10 mouse cellular contexts compared by ENCODE assay signal in the genomic region with DNA sequence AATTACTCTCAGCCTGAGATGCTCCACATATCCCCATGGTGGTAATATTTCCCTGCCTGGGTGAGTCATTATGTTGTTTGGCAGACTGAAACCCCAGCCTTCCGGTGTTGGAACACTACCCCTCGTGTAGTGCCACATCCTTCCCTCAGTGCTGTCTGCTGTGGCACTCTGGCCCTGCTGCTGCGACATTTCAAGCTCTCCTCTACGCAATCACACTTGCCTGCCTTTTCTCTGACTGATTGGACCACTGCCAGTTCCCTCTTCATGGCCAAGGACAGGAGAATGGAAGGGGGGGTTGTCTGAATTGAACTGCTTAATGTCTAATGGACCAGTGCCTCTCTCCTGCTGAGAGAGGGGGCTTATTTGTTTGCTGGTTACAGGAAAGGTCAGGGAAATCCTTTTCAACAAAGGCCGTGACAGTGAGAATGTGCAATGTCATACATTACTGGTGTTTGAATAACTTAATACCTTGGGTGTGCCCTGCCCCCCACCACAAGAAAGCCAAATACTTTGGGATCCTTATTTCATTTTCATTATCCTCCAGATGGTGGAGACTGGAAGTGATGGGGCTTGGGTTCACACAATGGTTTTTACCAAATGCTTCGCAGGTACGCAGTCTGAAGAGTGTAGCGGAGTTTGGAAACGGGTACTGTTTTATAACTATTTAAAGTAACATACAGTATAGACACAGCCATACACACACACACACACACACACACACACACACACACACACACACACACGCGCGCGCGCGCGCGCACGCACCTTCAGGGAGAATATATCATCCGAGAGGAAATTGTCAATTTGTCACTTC.
DNase-seq lines count a peak whose midpoint lies in the region; ATAC-seq and TF ChIP-seq lines count a peak whose summit lies in the region.
"Had no signal": no experiment of that assay in that cellular context is flagged by ENCODE, and none has a peak within 500 bp of the region (broad histone marks: within the 10 kb centered on the region; RNA-seq: fewer than 3 reads in every experiment).

No protein-coding gene starts in this region.

- H3K27ac ChIP-seq in heart, embryonic 15.5 days, result peak overlapping the region; percentile 31
- H3K27ac ChIP-seq in left cerebral cortex, adult 2 months, result no peak overlapping the region
- H3K27ac ChIP-seq: embryonic facial prominence, embryonic 15.5 days; liver, embryonic 15.5 days had no signal

- no peak for ATAC-seq in cerebellum, adult (ENCODE audit: insufficient number of reproducible peaks, low FRiP score, low TSS enrichment)
- peak; percentile 55; the same call in 1 of the 2 replicates for ATAC-seq in heart, embryonic 15.5 days (replicated peaks; ENCODE audit: insufficient number of reproducible peaks, insufficient read depth, low FRiP score, low read depth)
- ATAC-seq in CD4-positive, CD25-positive, alpha-beta regulatory T cell, adult 4 months, result no peak

- H3K27me3 ChIP-seq in heart, embryonic 15.5 days, result no peaks in the 10 kb centered on the region
- H3K27me3 ChIP-seq: embryonic facial prominence, embryonic 15.5 days; liver, embryonic 15.5 days had no signal

- H3K36me3 ChIP-seq in heart, embryonic 15.5 days, result no peaks in the 10 kb centered on the region
- H3K36me3 ChIP-seq: embryonic facial prominence, embryonic 15.5 days; liver, embryonic 15.5 days had no signal

- intact Hi-C loops in left cerebral cortex, adult 2 months (cut with DNase I), result no loop called here

- H3K4me2 ChIP-seq in heart, embryonic 15.5 days, result 0 out of 2 replicates have a peak overlapping the region, but pooled peaks have one; percentile 23
- H3K4me2 ChIP-seq: embryonic facial prominence, embryonic 15.5 days; liver, embryonic 15.5 days had no signal

- H3K9ac ChIP-seq in heart, embryonic 15.5 days, result no peak overlapping the region
- H3K9ac ChIP-seq: embryonic facial prominence, embryonic 15.5 days; liver, embryonic 15.5 days had no signal

- H3K4me3 ChIP-seq in heart, embryonic 15.5 days, result no peak overlapping the region
- H3K4me3 ChIP-seq in left cerebral cortex, adult 2 months, result no peak overlapping the region
- H3K4me3 ChIP-seq: embryonic facial prominence, embryonic 15.5 days; liver, embryonic 15.5 days had no signal

- WGBS in heart, embryonic 15.5 days, result 72% methylated on average over 19 of the region's 19 CpGs

- H3K4me1 ChIP-seq in heart, embryonic 15.5 days (replicated peaks), result peaks cover 8% of the 10 kb centered on the region
- H3K4me1 ChIP-seq: liver, embryonic 15.5 days had no signal

- TF ChIP-seq CTCF in left cerebral cortex, adult 2 months (IDR thresholded peaks at IDR 0.05), result no peak

- H3K9me3 ChIP-seq in heart, embryonic 15.5 days (replicated peaks), result no peaks in the 10 kb centered on the region
- H3K9me3 ChIP-seq: embryonic facial prominence, embryonic 15.5 days; liver, embryonic 15.5 days had no signal

- DNase-seq in cerebellum, adult 11 months, result peak; percentile 14
- peak; percentile 62 for DNase-seq in adrenal gland, adult 2 months
- DNase-seq in fibroblast of lung, adult 2 months (ENCODE audit: low read depth), result peak; percentile 38
- DNase-seq in left cerebral cortex, adult 2 months (ENCODE audit: extremely low spot score in 1 of 2, low spot score in 2 of 2), result peak; percentile 14 to 31
- peak; percentile 31 for DNase-seq in right cerebral cortex, adult 18-20 months
